Mouse (Mus musculus) midbrain, embryonic 15.5 days (tissue): ENCODE measurements around the gene Cdkl1. TPM values are rescaled to one million over a fixed set of nuclear protein-coding genes. Genes with fewer than 3 reads are reported as not detected.

Experiments used
- ATAC-seq: fragments of 200-750 bp; cut with Nextera tagmentation; replicated peaks from 2 replicates; pipeline ENCODE4 v1.8.0; 2017; ENCODE audit warnings: moderate TSS enrichment
- H3K27ac ChIP-seq: fragments of 300-500 bp; sonication (generic); 2 replicates; pipeline ENCODE4 v1.5.1; 2015; ENCODE audit warnings: mild to moderate bottlenecking, inconsistent platforms
- H3K27me3 ChIP-seq: fragments of 300-500 bp; sonication (generic); replicated peaks from 2 replicates; pipeline ENCODE4 v1.6.1; 2015; ENCODE audit warnings: inconsistent platforms
- H3K36me3 ChIP-seq: fragments of 300-500 bp; sonication (generic); replicated peaks from 2 replicates; pipeline ENCODE4 v1.6.1; 2015; ENCODE audit warnings: inconsistent platforms
- H3K4me1 ChIP-seq: fragments of 300-500 bp; sonication (generic); 2 replicates; pipeline ENCODE4 v1.6.1; 2015; ENCODE audit warnings: inconsistent platforms
- H3K4me2 ChIP-seq: fragments of 300-500 bp; sonication (generic); 2 replicates; pipeline ENCODE4 v1.6.1; 2015; ENCODE audit warnings: inconsistent platforms, mild to moderate bottlenecking, moderate library complexity
- H3K4me3 ChIP-seq: fragments of 300-500 bp; sonication (generic); 2 replicates; pipeline ENCODE4 v1.5.1; 2015; ENCODE audit warnings: mild to moderate bottlenecking, inconsistent platforms
- H3K9ac ChIP-seq: fragments of 300-500 bp; sonication (generic); 2 replicates; pipeline ENCODE4 v1.6.1; 2015; ENCODE audit warnings: mild to moderate bottlenecking, inconsistent platforms
- H3K9me3 ChIP-seq: fragments of 300-500 bp; sonication (generic); 2 replicates; pipeline ENCODE4 v1.6.1; 2016; ENCODE audit warnings: inconsistent platforms
- WGBS: fragments of 180-500 bp; shearing (Covaris S2); methylation state at CpG from one replicate; pipeline ENCODE4 v1.1.7; 2015; ENCODE audit warnings: mixed read lengths; 5-methylcytosine and 5-hydroxymethylcytosine counted together
- polyA plus RNA-seq: library from polyadenylated mRNA; unstranded; fragments of >200 nt; fragmentation: Nextera tagmentation; extraction: Ambion mirVana; gene quantifications from 2 replicates; pipeline ENCODE4 v1.2.1, GENCODE M21; 2015

The Cdkl1 gene
- polyA plus RNA-seq, 1 experiment from 2014 or later = 10.0 TPM

DNA sequence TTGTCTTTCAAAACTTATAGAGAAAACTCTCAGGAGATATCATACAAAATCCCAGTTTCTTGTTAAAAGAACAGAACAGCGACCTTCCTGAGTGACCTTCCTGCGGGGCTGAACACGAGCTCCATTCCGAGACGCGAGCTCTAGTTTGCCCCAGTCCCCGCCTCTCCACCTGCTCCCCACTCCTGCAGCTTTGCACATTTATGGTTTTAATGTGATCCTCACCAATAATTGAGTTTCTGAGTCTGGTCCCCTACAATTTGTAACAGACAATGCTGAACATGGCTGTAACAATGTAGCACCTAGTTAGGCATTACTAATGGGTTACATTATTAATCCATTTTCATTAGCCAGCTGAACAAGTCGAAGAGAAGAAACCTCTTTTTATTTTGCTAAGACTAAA, 9.6 kb downstream of the Cdkl1 start:
- Histone ChIP-seq H3K4me1 (no peaks in the 10 kb centered on the region), H3K9ac (no peak overlapping the region), H3K27me3 (no peaks in the 10 kb centered on the region), H3K9me3 (no peaks in the 10 kb centered on the region), H3K36me3 (no peaks in the 10 kb centered on the region), H3K27ac (no peak overlapping the region), H3K4me2 (no peak overlapping the region), H3K4me3 (no peak overlapping the region)
- ATAC-seq = no peak
- 72% methylated on average over 8 of the region's 8 CpGs for WGBS

DNA sequence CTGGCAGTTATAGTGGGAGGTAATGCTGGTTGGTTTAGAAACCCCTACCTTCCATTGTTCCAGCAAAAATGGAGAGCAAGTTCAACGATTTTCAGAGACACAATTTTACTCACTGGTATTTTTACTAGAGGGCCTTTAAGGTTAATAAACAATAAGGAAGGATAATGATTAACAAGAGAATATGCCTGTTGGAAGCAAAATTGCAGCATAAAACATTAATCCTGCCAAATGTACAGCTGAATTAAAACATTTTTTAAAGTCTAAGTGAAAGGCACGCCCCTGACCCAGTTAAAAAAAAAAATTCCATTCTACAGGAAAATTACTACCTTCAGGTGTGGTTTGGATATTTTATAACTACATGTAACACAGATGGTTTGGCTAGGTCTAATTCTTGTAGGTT, 13.1 kb downstream of the Cdkl1 start:
- Histone ChIP-seq H3K4me3 (no peak overlapping the region), H3K9ac (no peak overlapping the region), H3K4me1 (no peaks in the 10 kb centered on the region), H3K9me3 (no peaks in the 10 kb centered on the region), H3K27ac (no peak overlapping the region), H3K4me2 (no peak overlapping the region), H3K36me3 (no peaks in the 10 kb centered on the region), H3K27me3 (no peaks in the 10 kb centered on the region)
- 85% methylated on average over 2 of the region's 2 CpGs for WGBS
- ATAC-seq = no peak

DNA sequence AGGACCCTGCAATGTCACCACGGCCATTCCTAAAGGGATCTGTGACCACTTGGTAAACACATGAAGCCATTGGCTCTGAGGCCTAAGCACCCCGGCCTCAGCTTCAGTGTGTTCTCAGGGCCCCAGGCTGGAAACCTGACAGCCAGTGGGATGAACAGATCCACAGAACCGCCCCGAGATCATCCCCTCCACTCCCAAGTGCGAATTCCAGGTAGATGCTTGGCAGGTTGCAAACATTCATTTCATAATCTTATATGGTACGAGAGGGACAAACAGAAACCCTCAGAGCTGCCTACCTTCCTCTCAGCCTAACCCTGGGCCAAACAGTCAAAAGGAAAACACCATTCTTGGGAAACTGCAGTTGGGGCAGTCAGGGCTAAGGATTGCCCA, 13.7 kb downstream of the Cdkl1 start:
- no peaks in the 10 kb centered on the region for H3K9me3 ChIP-seq
- H3K27me3 ChIP-seq = no peaks in the 10 kb centered on the region
- H3K4me3 ChIP-seq = no peak overlapping the region
- no peak overlapping the region for H3K9ac ChIP-seq
- no peak for ATAC-seq
- H3K4me2 ChIP-seq = no peak overlapping the region
- H3K27ac ChIP-seq = no peak overlapping the region
- H3K4me1 ChIP-seq = no peaks in the 10 kb centered on the region
- WGBS = 89% methylated on average over 6 of the region's 6 CpGs
- H3K36me3 ChIP-seq = no peaks in the 10 kb centered on the region

DNA sequence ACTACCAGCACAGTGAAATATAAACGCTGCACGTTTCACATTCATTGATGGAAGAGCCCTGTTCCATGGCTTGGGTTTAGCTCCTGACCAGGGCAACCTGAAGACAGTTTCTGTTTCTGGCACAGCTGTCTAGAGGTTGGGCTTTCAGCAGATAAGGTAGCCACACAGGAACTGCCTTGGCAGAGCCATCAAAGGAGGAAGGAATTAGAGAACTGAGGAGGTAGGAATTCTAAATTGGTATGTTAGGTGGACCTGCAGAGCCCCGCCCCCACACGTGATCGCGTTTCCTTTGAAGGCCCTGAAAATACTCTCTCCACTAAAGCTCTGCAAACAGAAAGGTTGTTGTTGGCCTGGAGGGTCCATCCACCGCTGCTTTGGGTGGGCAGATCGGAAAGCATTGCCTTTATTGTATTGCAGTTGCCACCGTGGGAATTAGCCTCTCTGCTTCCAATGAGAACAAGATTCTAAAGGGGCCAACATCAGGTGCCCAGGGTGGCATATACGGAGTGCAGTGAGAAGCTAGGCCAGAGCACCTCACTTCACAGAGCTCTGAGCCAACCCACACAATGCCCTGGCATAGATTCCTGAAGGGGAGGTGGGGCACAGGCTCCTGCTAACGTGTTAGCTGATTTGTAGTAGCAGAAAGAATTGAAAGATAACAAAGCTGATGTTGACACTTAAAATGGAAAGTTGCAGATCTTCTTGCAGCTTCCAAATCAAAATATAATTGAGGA, 14.3 kb downstream of the Cdkl1 start:
- no peaks in the 10 kb centered on the region for H3K36me3 ChIP-seq
- WGBS = 74% methylated on average over 11 of the region's 11 CpGs

DNA sequence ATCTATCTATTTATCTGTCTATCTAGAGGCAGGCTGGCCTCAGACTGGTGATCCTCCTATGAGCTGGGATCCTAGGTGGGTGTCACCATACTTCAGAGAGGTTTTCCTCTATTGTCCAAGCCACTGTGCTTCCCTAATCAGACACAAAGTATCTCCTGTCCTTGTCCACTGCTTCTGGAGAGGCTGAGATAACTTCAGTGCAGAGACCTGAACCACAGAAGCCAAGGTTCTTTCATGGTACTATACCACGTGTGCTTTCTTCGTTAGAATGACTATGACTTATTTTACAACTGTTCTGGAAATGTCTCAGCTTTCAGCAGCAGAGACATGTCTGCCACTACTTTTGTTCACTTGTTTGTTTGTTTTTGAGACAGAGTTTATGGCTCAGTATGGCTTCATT, 22.2 kb downstream of the Cdkl1 start:
- Histone ChIP-seq H3K9me3 (no peaks in the 10 kb centered on the region), H3K27ac (no peak overlapping the region), H3K4me3 (no peak overlapping the region), H3K4me1 (peaks cover 10% of the 10 kb centered on the region), H3K36me3 (no peaks in the 10 kb centered on the region), H3K27me3 (no peaks in the 10 kb centered on the region), H3K4me2 (no peak overlapping the region), H3K9ac (no peak overlapping the region)
- ATAC-seq = no peak
- WGBS = 87% methylated on average over 2 of the region's 2 CpGs

More for the DNA sequence above, 14.3 kb downstream of the Cdkl1 start:
- no peak overlapping the region for H3K9ac ChIP-seq
- no peak overlapping the region for H3K4me2 ChIP-seq
- H3K27ac ChIP-seq = no peak overlapping the region
- H3K4me1 ChIP-seq = no peaks in the 10 kb centered on the region
- ATAC-seq = no peak
- no peaks in the 10 kb centered on the region for H3K9me3 ChIP-seq
- H3K27me3 ChIP-seq = no peaks in the 10 kb centered on the region
- H3K4me3 ChIP-seq = no peak overlapping the region

DNA sequence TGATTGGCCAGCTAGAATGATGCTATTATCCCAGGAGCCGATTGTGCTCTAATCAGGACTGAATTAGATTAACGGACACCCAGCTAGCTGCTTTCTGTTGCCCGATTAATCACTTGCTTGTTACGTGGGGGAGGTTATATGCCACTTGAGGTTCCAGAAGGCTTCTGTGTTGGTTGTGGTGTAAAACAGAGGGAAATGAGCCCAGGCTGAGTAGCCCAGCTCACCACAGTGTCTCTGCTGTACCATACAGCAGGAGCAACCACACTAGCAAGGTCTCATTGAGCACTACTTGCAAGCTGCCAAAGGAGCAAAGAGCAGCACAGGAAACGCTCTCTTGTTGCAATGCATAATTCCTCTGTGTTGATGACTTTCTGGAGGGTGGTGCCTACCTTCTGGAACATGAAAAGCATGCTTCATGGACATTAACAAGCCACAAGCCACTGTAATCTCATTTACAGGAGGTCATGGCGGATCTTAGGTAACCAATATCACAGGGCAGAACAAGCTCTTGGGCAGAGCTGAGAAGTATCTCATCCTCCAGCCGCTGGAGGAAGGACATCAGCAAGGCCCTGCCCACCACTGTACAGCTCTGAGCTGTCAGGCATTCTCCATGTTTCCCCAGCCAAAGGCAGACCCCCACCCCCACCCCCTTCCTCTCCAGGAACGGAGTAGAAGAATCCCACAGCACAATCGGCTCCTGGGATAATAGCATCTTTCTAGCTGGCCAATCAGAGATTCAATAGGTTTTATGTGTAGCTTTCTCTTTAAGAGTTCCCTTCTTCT, 23.4 kb downstream of the Cdkl1 start:
- H3K4me2 ChIP-seq = 0 out of 2 replicates have a peak overlapping the region, but pooled peaks have one; percentile 4
- no peaks in the 10 kb centered on the region for H3K9me3 ChIP-seq
- no peak overlapping the region for H3K4me3 ChIP-seq
- H3K27me3 ChIP-seq = no peaks in the 10 kb centered on the region
- H3K4me1 ChIP-seq = peaks cover 10% of the 10 kb centered on the region
- ATAC-seq = peak; percentile 56; the same call in 1 of the 2 replicates
- 32% methylated on average over 9 of the region's 9 CpGs for WGBS
- no peak overlapping the region for H3K27ac ChIP-seq
- H3K9ac ChIP-seq = no peak overlapping the region
- no peaks in the 10 kb centered on the region for H3K36me3 ChIP-seq

DNA sequence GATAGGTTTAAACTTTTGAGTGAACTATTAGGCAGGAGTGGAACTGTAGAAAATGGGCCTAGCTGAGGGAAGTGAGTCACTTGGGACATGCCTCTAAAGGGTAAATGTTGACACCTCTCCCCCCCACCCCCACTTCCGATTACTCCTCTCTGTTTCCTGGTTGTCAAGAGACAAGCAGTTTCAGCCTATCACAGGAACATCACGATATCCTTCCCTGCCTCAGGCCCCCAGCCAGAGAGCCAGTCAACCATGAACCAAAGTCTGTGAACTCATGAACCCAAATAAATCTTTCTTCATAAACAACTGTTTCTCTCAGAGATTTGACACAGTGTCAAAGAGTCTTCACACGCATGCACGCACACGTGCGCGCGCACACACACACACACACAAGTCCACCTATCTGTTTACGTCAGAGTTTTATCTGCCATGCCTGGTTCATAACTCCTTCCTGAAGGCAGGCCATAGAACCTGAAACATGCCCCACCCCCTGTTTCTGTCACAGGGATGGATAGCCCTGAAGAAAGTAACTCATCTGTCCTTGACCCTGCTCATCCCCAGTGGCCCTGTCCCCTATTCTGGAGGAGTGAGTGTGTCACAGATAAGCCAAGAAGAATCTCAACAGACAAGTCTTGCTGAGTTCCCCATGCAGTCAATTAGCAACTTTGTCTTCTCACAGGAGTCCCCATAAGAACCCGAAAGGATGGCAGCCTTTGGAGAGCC, 24.7 kb downstream of the Cdkl1 start:
- Histone ChIP-seq H3K9ac (no peak overlapping the region), H3K36me3 (no peaks in the 10 kb centered on the region), H3K4me3 (no peak overlapping the region), H3K27me3 (no peaks in the 10 kb centered on the region), H3K4me2 (no peak overlapping the region), H3K27ac (no peak overlapping the region), H3K9me3 (no peaks in the 10 kb centered on the region), H3K4me1 (peaks cover 10% of the 10 kb centered on the region)
- WGBS = 86% methylated on average over 10 of the region's 10 CpGs
- ATAC-seq = no peak

DNA sequence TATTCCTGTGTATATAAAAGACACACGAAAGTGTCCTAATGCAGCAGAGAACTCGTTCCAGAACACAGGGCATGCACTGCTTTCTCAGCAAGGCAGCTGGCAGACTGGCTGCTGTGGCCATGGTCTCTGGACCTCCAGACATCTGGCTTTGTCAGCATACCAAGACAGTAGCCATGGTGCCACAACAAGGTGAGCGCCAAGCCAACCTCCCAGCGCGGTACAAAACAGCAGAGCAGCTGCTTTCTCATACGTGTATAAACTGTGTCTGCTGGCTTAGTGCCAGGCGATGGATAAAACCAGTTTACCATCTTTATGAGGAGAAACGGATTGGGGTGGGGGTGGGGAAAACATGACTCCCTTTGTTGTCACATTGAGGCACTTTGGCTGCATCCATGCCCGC, 25.5 kb downstream of the Cdkl1 start:
- Histone ChIP-seq H3K4me3 (no peak overlapping the region), H3K9ac (no peak overlapping the region), H3K27me3 (no peaks in the 10 kb centered on the region), H3K27ac (no peak overlapping the region), H3K4me2 (no peak overlapping the region), H3K9me3 (no peaks in the 10 kb centered on the region), H3K4me1 (peaks cover 10% of the 10 kb centered on the region), H3K36me3 (no peaks in the 10 kb centered on the region)
- 58% methylated on average over 9 of the region's 9 CpGs for WGBS
- no peak for ATAC-seq

DNA sequence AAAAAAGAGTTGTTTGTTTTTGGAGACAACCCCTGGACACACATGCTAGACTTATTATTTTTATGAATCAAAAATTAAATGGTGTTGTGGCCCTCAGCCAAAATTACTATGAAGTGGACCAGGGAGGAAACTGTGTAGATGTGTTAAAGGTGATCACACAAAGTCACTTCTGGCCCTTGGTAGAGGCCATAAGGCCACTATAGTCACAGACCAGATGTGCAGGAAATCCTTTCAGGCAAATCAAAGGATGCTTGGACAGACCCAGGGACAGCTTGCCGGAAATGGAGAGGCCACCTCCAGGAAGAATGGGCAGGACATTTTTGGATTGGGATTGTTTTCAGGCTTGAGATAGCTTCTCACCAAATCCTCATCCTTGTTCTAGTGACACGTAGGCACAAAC, 29.5 kb downstream of the Cdkl1 start:
- 85% methylated on average over 2 of the region's 2 CpGs for WGBS
- no peak for ATAC-seq
- Histone ChIP-seq H3K27ac (no peak overlapping the region), H3K36me3 (no peaks in the 10 kb centered on the region), H3K4me2 (no peak overlapping the region), H3K4me1 (peaks cover 19% of the 10 kb centered on the region), H3K9ac (no peak overlapping the region), H3K27me3 (no peaks in the 10 kb centered on the region), H3K9me3 (no peaks in the 10 kb centered on the region), H3K4me3 (no peak overlapping the region)

DNA sequence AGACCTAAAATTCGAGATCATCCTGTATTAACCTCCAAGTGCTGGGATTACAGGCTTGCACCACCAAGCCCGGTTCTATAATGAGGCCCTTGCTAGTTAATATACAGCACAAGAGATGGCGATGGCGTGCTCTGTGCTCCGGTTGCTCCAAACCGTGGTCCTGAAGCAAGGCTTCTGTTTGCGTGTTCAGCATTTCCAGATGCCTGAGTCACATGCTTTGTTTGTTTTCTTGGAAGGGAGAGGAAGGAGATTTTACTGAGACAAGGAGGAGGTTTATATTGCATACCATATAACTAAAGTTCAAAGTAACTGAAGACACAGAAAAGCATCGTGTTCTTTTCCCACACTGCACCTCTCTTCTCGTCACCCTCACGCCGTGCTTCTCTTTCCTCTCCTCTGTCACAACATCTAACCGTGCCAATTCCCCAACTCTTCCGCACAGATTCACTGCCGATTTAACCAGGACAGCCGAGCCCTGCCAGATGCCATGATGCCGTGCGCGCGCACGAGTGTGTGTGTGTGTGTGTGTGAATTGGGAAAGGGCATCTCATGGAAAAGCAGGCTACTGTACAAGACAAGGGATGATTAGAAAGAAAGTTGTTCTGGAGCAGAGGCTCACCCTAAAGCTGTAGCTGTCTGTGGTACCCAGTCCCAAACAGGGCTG, 30.2 kb downstream of the Cdkl1 start:
- H3K9me3 ChIP-seq = no peaks in the 10 kb centered on the region
- no peaks in the 10 kb centered on the region for H3K36me3 ChIP-seq
- H3K9ac ChIP-seq = no peak overlapping the region
- peaks cover 19% of the 10 kb centered on the region for H3K4me1 ChIP-seq
- H3K27ac ChIP-seq = no peak overlapping the region
- no peak overlapping the region for H3K4me2 ChIP-seq
- 86% methylated on average over 20 of the region's 20 CpGs for WGBS
- no peak for ATAC-seq
- no peak overlapping the region for H3K4me3 ChIP-seq
- H3K27me3 ChIP-seq = no peaks in the 10 kb centered on the region

DNA sequence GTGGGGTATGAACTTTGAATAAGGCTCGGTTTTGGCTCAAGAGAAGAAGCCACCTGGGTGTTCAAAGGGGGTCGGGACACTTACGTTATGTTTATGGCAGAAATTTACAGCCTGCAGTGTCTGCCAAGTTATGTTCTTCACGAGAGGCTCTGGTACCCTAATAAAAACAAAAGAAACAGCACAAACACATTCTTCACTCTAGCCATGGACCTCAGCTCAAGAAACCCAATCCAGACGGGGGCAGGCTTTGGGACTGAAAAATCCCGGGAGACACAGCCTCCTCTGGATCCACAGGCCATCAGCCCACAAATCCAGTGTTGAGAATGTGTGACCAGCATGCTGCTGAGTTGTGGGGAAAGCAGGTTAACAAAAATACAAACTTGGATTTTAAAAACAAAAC, 31.1 kb downstream of the Cdkl1 start:
- no peak overlapping the region for H3K9ac ChIP-seq
- ATAC-seq = no peak
- 71% methylated on average over 6 of the region's 6 CpGs for WGBS
- H3K4me1 ChIP-seq = peaks cover 16% of the 10 kb centered on the region
- H3K27me3 ChIP-seq = no peaks in the 10 kb centered on the region
- H3K4me2 ChIP-seq = no peak overlapping the region
- no peaks in the 10 kb centered on the region for H3K9me3 ChIP-seq
- no peaks in the 10 kb centered on the region for H3K36me3 ChIP-seq
- no peak overlapping the region for H3K27ac ChIP-seq
- H3K4me3 ChIP-seq = no peak overlapping the region

DNA sequence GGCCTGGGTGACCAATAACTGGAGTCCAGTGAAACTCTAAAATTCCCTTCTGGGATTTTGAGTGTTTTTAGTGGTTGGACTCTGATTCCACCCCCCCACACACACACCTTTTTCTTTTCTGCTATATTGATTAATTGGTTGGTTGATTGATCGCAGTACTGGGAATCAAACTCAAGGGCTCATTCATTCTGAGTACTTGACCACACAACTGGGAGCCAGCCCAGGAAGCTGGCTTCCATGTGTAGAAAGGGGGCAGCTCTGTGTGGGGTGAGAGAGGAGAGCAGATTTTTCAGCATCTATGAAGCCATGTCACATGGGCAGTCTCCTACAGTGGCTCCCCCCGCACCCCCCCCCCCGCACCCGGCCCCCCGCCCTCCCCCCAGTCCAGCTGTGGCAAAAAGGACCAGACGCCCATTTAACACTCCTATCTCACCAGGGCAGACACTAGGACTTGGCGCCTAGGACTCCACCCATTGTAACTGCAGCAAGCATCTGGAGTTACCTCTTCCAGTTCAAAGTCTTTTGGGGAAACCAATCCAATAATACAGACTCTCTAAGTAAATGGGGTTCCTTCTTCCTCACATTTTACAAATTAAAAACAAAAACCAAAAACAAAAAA, 31.7 kb downstream of the Cdkl1 start:
- no peaks in the 10 kb centered on the region for H3K27me3 ChIP-seq
- no peak overlapping the region for H3K4me3 ChIP-seq
- H3K9me3 ChIP-seq = no peaks in the 10 kb centered on the region
- 57% methylated on average over 7 of the region's 7 CpGs for WGBS
- H3K4me2 ChIP-seq = no peak overlapping the region
- H3K4me1 ChIP-seq = peaks cover 16% of the 10 kb centered on the region
- H3K9ac ChIP-seq = no peak overlapping the region
- no peak overlapping the region for H3K27ac ChIP-seq
- 0 out of 2 replicates have a peak, but pooled peaks have one; percentile 37 for ATAC-seq
- H3K36me3 ChIP-seq = no peaks in the 10 kb centered on the region
